Mouse (Mus musculus) megakaryocyte-erythroid progenitor cell, adult 5-6 weeks (primary cell): ENCODE measurements around the gene H2-Ke6. TPM values are rescaled to one million over a fixed set of nuclear protein-coding genes. Genes with fewer than 3 reads are reported as not detected.

Source experiments
- ATAC-seq: replicated peaks from 2 replicates; pipeline ENCODE4 v1.8.0; 2016; ENCODE audit warnings: mild to moderate bottlenecking, inconsistent platforms; ENCODE audit not compliant: severe bottlenecking, poor library complexity, low FRiP score, low TSS enrichment
- total RNA-seq, 2 experiments: library from RNA; stranded (forward) in 1 of 2; stranded (reverse) in 1 of 2; fragments of 200-1000, 215-1000 nt in 1 of 2; fragments of >200 nt in 1 of 2; fragmentation: Nextera tagmentation in 1 of 2; gene quantifications; 2 replicates each; pipeline ENCODE4 v1.2.3; 2014 to 2017

H2-Ke6 gene
- total RNA-seq (2014; fragmentation: Nextera tagmentation) = 118 and 144 TPM in 2 replicates
- total RNA-seq (2017) = 41.6 and 46.8 TPM in 2 replicates

GRCm38 (mm10) chr17:34027656-34028223 is at the start of gene H2-Ke6:
Gene H2-Ke6, minus strand, starts transcription at chr17:34028060.
- ATAC-seq = peak; percentile 64

GRCm38 (mm10) chr17:34077549-34077948 is 49.7 kb upstream of the H2-Ke6 start:
- ATAC-seq = no peak

- ATAC-seq = no peak
Measured at GRCm38 (mm10) chr17:34075271-34075670, 47.4 kb upstream of the H2-Ke6 start.

- ATAC-seq = no peak
Measured at GRCm38 (mm10) chr17:34072091-34072490, 44.2 kb upstream of the H2-Ke6 start.

GRCm38 (mm10) chr17:34068864-34069263 is 41.0 kb upstream of the H2-Ke6 start:
- ATAC-seq = no peak

- ATAC-seq = no peak
Measured at GRCm38 (mm10) chr17:34057224-34057623, 29.4 kb upstream of the H2-Ke6 start.

GRCm38 (mm10) chr17:34047404-34048050 is 19.7 kb upstream of the H2-Ke6 start:
- no peak for ATAC-seq

GRCm38 (mm10) chr17:34045941-34046340 is 18.1 kb upstream of the H2-Ke6 start:
- ATAC-seq = no peak

GRCm38 (mm10) chr17:34039562-34040450 is 11.9 kb upstream of the H2-Ke6 start:
- ATAC-seq = no peak

GRCm38 (mm10) chr17:34038878-34039561 is 11.2 kb upstream of the H2-Ke6 start, which contains the start of gene Col11a2:
Gene Col11a2, plus strand, starts transcription at chr17:34039437.
- ATAC-seq = peak; percentile 42

- ATAC-seq = no peak
Measured at GRCm38 (mm10) chr17:34038440-34038839, 10.6 kb upstream of the H2-Ke6 start.

- no peak for ATAC-seq
Measured at GRCm38 (mm10) chr17:34037241-34037640, 9.4 kb upstream of the H2-Ke6 start.

- no peak for ATAC-seq
Measured at GRCm38 (mm10) chr17:34036647-34037046, 8.8 kb upstream of the H2-Ke6 start.

GRCm38 (mm10) chr17:34035517-34035916 is 7.7 kb upstream of the H2-Ke6 start:
- ATAC-seq = no peak

GRCm38 (mm10) chr17:34034064-34034463 is 6.2 kb upstream of the H2-Ke6 start:
- ATAC-seq = peak; percentile 40; the same call in 1 of the 2 replicates

GRCm38 (mm10) chr17:34033441-34033840 is 5.6 kb upstream of the H2-Ke6 start:
- no peak for ATAC-seq

GRCm38 (mm10) chr17:34032806-34033205 is 4.9 kb upstream of the H2-Ke6 start:
- no peak for ATAC-seq

GRCm38 (mm10) chr17:34032174-34032632 is 4.3 kb upstream of the H2-Ke6 start:
- ATAC-seq = 0 out of 2 replicates have a peak, but pooled peaks have one; percentile 2

- peak; percentile 59 for ATAC-seq
Measured at GRCm38 (mm10) chr17:34031465-34032173, 3.8 kb upstream of the H2-Ke6 start, which contains the start of the genes Slc39a7 and Rxrb. Gene Slc39a7, minus strand, starts transcription at chr17:34031682. Gene Rxrb, plus strand, starts transcription at chr17:34031812.
